Mouse (Mus musculus): ENCODE measurements around the gene Setd3.

GRCm38 (mm10) chr12:108133181-108133580, 45.9 kb downstream of the Setd3 start:
- TF ChIP-seq CTCF (conservative IDR thresholded peaks at IDR 0.05; ENCODE audit: insufficient read depth, insufficient read length, low read depth, low read length) (no peak), POLR2A (IDR thresholded peaks at IDR 0.05; ENCODE audit: low read depth, low read length) (no peak)
